Mouse (Mus musculus) right cerebral cortex, adult 2 months (tissue): Measurements from ENCODE around the gene Vars2.

Experiments
- DNase-seq, 2 experiments: peaks; one replicate each; pipeline ENCODE4 v3.0.0; 2021 to 2022; ENCODE audit warnings: low spot score in 2 of 2

Vars2 gene

GRCm38 (mm10) chr17:35667334-35668065 lies at the start of gene Vars2:
Vars2 (minus strand) TSS chr17:35667592.
- DNase-seq: peak; percentile 94 to 99

DNA sequence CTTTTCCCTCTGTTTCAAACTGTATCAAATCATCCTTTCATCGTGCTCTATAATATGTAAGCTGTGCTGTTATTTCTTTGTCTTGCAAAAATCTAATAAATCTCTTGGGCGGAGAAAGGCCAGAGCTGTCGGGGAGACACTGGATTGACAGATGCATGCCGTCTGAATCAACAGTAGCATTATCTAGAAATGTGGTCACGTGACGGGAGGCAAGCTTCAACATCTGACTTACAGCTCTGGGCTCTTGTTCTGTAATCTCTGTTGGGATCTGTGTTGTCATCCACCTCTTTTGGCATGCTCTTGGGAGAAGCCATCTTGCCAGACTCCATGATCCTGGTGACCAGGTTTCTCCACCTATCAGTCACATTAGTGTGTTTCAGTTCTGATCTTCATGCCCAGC lies 49.7 kb upstream of the Vars2 start:
- no peak for DNase-seq

GRCm38 (mm10) chr17:35716114-35716513 lies 48.7 kb upstream of the Vars2 start:
- DNase-seq: no peak

DNA sequence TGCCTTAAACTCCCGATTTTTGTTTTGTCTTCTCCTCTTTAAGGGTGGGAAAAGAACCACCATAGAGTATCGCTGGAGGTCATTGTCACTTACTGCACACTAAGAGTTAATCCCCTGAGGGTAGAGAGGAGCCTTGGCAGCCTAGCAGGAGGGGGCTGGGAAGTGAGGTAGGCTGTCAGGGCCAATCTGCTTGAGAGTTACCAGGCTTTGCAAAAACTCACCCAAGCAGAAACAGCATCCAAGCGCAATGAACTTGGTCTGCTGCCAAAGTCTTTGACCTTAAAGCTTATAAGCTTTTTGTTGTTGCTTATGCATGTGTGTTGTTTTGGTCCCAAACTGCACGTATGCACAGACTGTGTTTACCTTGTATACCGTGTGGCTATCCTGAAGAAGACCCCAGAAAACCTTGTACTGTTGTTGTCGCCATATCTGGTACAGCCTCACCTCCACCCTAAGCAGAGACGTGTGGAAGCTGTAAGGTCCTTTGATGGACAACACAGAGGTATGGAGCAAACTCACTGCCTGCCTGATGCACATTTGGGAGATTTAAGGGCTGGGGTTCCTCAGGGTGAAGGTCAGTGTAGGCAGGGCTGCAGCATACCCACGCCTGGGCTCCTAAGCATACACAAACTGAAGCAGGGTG lies 43.4 kb upstream of the Vars2 start:
- no peak for DNase-seq

DNA sequence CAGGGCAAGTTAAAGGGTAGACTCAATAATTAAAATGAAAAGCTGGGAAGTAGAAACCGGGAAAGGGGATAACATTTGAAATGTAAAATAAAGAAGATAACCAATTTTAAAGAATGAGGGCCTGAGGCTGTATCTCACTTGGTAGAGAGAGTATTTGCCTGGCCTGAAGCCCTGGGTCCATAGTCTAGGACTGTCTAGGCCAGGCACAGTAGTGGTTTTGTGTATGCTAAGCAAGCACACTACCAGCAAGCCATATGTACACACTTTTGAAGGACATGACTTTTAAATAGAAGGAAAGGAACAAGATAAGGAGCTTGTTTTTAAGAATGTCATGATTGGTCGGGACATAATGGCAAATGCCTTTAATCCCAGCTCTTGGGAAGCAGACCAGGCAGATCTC lies 41.2 kb upstream of the Vars2 start:
- DNase-seq: no peak

DNA sequence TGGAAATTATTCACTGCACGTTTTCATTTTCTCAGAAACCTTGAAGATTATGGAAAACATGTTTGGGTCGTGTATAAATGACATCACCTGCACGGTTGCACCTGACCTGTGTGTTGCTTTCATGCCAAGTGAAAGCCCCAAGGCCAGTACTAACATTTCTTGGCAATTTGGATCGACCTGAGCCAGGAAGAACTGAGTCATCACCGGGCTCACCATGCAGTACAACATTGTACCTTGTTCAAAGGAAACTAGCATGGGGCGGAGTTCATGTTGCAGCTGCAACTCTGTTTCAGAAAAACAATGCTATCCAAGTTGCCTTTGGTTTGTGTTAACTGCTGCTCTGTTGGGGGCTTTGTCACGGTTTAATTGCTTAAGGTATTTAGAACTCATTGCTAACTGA lies 40.5 kb upstream of the Vars2 start:
- DNase-seq: no peak

- peak in 1 of 2 experiments; percentile 42 for DNase-seq
These were observed 38.4 kb upstream of the Vars2 start for GRCm38 (mm10) chr17:35705836-35706235.

DNA sequence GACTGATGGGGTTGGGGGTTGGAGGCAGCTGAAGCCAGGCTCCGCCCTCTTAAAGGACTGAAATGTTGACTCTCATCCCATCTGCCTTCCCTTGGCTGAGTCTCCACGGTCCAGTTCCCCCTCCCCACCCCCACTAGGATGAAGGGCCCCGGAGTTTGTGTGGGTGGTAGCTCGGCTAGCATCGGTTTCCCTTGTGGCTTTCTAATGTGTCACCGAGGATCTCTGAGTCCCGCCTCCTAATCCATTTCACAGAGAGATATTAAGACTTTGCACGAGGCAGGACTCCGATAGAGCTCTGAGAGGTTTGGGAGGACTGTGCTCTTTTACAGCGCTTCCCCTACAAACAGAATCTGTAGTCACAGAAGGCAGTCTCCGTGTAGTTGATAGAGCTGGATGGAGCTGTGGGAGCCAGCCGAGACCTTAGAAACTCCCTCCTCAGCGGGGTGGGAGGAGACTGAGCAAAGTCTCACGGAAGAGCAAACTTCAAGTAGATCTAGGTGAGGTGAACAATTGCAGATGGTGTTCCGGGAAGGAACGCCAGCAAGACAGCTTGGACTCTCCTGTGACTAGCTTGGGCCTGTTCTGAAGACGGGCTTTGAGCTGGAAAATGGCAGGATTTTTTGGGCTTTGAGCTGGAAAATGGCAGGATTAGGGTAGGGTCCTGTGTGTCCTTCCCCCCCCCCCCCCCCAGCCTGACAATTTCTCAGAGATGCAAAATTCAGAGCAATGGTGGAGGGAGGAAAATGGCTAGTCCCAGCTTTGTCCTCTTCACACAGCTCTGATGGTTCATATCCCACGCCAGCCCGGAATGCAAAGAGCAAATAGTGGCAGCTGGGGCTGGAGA lies 37.5 kb upstream of the Vars2 start, which contains the start of gene Ddr1:
Gene Ddr1, minus strand, starts transcription at position 1 of the 844 bp plus-strand sequence.
- DNase-seq: peak; percentile 56 to 57

DNA sequence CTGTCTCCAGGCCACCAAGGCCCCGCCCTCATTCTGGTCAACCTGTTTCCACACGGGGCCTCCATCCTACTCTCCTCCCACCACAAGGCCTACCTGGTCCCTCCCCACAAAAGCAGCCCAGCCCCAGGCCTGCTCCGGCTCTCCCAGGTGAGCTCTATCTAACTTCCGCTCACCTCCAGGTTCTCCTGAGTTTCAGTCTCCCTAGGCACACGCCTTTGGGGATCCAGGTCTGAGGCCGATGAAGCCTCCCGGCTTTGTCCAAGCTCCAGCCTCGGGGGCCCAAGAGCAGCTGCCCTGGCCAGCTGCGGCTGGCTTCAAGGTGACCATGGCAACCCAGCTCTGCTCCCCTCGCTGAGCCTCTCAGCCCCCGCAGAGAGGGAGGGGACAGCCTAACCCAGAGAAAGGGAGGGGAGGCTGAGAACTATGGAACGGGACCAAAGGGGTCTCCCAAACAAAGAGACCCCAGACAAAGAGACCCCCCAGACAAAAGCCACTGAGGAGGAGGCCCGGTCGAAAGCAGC lies 36.4 kb upstream of the Vars2 start:
- DNase-seq: no peak

DNA sequence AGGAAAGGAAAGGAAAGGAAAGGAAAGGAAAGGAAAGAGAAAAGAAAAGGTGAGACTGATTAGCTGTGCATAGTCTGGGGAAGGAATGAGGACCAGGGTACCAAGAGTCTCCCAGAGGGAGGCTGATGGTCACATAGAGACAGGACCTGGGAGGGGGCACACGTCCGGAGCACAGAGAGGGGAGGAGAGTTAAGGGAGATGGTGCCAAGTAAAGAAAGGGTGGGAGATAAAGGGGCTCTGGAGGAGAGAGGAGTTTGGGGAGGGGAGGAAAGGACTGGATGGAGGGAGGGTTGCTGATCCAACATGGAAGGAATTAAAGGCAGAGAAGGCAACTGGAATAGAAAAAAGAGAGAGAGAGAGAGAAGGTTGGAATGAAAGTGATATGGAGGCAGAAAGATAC lies 35.7 kb upstream of the Vars2 start:
- no peak for DNase-seq

DNA sequence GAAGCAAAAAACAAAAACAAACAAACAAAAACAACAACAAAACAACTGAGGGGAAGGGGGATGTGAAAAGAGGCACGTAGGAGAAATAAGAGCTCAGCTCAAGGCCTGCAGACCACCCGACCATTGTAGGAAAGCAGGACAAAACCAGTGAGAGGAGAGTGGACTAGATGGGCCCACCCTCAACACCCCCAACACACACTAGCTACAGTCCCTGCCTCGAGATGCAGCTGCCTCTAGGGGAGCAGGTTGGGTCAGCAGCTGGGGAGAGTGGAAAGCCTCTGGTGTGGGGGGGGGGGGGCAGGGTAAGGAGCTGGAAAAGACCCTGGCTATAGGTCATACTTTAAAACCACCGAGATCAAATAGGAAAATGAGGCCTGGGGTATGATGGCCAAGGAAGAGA lies 35.2 kb upstream of the Vars2 start:
- DNase-seq: no peak

DNA sequence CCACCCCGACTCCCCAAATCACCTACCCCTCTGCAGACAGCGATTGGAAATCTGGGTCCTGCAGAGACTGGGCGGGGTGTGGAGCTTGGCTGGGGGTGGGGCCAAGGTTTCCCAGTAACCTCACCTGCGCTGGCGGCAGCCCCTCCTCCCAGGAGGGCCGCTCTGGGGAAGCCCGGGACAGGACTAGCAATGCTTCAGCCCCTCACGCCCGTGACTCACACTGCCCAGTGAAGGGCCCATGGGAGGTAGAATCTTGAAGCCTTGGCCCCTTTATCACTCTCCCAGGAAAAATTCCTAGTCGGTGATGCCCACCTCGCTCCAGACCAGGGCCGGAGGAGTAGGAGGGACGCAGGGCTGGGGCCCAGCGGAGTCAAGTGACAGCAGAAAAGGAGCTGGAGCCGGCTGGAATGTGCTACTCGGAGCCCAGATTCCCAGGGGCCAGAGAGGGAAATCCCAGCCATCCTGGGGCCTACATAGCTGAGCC lies 34.6 kb upstream of the Vars2 start:
- no peak for DNase-seq

GRCm38 (mm10) chr17:35701203-35701977 lies 34.0 kb upstream of the Vars2 start:
- DNase-seq: no peak

- peak; percentile 74 to 78 for DNase-seq
These were observed 33.1 kb upstream of the Vars2 start for GRCm38 (mm10) chr17:35700371-35700961.

DNA sequence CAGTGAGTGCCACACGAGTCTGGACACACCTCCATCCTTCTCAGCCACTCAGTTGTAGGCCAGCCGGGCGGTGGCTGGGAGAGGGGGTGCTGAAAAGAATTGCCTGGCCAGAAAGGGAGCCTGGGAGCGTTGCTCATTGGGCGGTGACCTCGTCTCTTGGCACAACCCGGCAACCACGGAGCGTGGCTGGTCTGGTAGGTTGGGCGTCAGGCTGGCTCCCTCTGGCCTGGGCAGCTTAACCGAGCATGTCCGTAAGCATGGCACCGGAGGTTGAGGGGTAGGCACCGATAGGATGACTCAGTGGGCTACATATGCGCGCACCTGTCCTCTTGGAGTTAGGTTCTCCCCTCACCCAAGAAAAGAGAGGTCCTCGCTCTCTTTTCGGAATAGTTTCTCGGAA lies 32.5 kb upstream of the Vars2 start:
- peak; percentile 59 to 72 for DNase-seq

- DNase-seq: no peak
These were observed 31.1 kb upstream of the Vars2 start for GRCm38 (mm10) chr17:35698501-35698883.

GRCm38 (mm10) chr17:35697759-35698500 lies 30.5 kb upstream of the Vars2 start:
- DNase-seq: peak; percentile 40 to 55

DNA sequence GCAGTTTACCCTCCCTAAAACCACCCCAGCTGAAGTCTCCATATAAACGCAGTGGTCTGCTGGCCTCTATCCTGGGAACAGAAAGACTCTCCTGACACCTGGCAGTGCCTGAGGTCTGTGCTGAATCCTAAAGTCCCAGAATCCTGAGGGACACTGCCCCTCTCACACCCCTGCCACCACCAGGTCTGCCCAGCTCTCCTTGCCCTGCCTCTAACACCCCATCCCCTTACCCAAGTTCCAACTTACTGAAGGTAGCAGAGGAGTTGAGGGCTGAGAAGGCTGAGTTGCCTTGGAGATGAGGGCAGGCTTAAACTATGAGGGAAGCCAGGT lies 30.0 kb upstream of the Vars2 start:
- DNase-seq: no peak

DNA sequence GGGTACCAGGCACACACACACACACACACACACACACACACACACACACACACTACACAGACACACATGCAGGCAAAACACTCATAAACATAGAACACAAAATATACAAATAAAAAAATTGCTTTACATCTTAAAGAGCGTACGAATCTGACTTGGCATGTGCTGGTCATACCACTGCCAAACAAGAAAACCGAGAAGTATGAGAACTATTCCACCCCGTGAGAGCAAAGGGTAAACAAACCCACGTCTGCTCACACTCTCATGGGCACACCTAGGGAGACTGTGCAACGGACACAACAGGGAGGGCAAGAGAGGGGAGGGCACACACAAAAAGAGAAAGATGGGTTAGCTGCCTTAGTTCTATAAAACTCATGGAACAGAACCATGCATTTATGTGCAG lies 29.3 kb upstream of the Vars2 start:
- DNase-seq: no peak

- DNase-seq: no peak
These were observed 27.9 kb upstream of the Vars2 start for GRCm38 (mm10) chr17:35695289-35695688.
